Mouse (Mus musculus): ENCODE results near the gene Vdac2. TPM values are rescaled to one million over a fixed set of nuclear protein-coding genes. Genes with fewer than 3 reads are reported as not detected.

The Vdac2 gene
- polyA plus RNA-seq, 1 experiment from 2014 or later, result 355 TPM

GRCm38 (mm10) chr14:21838336-21839017, 13.4 kb downstream of the Vdac2 start:
- no peaks in the 10 kb centered on the region for H3K9me3 ChIP-seq (replicated peaks; ENCODE audit: low read length)
- no peaks in the 10 kb centered on the region for H3K27me3 ChIP-seq (ENCODE audit: insufficient read depth, low read length)
- no peak overlapping the region for H3K4me3 ChIP-seq (replicated peaks; ENCODE audit: low read depth, low read length)
- no peak overlapping the region for H3K27ac ChIP-seq
- DNase-seq (ENCODE audit: low spot score), result no peak
- H3K9ac ChIP-seq (ENCODE audit: low read depth, low read length), result no peak overlapping the region
- ATAC-seq (replicated peaks; ENCODE audit: low FRiP score, low read depth), result no peak
- H3K4me2 ChIP-seq (ENCODE audit: low read length), result no peak overlapping the region
- TF ChIP-seq CTCF (IDR thresholded peaks at IDR 0.05; ENCODE audit: low read depth), result no peak
- WGBS, result 60% methylated on average over 8 of the region's 8 CpGs
- 0 out of 2 replicates have a peak, but pooled peaks cover 2% of the 10 kb centered on the region for H3K4me1 ChIP-seq (replicated peaks; ENCODE audit: insufficient read depth, low read length)
- peaks cover 65% of the 10 kb centered on the region for H3K36me3 ChIP-seq (ENCODE audit: insufficient read depth, low read length)

- H3K4me1 ChIP-seq (replicated peaks; ENCODE audit: insufficient read depth, low read length), result 0 out of 2 replicates have a peak, but pooled peaks cover 1% of the 10 kb centered on the region
- 92% methylated on average over 5 of the region's 5 CpGs for WGBS
- no peaks in the 10 kb centered on the region for H3K27me3 ChIP-seq (ENCODE audit: insufficient read depth, low read length)
- TF ChIP-seq CTCF (IDR thresholded peaks at IDR 0.05; ENCODE audit: low read depth), result peak; percentile 48
- ATAC-seq (replicated peaks; ENCODE audit: low FRiP score, low read depth), result no peak
- peaks cover 77% of the 10 kb centered on the region for H3K36me3 ChIP-seq (ENCODE audit: insufficient read depth, low read length)
- H3K9ac ChIP-seq (ENCODE audit: low read depth, low read length), result no peak overlapping the region
- no peak overlapping the region for H3K4me3 ChIP-seq (replicated peaks; ENCODE audit: low read depth, low read length)
- no peaks in the 10 kb centered on the region for H3K9me3 ChIP-seq (replicated peaks; ENCODE audit: low read length)
- H3K27ac ChIP-seq, result no peak overlapping the region
- no peak for DNase-seq (ENCODE audit: low spot score)
- no peak overlapping the region for H3K4me2 ChIP-seq (ENCODE audit: low read length)
These were observed 17.0 kb downstream of the Vdac2 start for GRCm38 (mm10) chr14:21841819-21842592.

GRCm38 (mm10) chr14:21843263-21843662, 18.2 kb downstream of the Vdac2 start:
- 72% methylated on average over 6 of the region's 6 CpGs for WGBS
- H3K27me3 ChIP-seq (ENCODE audit: insufficient read depth, low read length), result no peaks in the 10 kb centered on the region
- H3K4me2 ChIP-seq (ENCODE audit: low read length), result no peak overlapping the region
- H3K4me1 ChIP-seq (replicated peaks; ENCODE audit: insufficient read depth, low read length), result peaks cover 11% of the 10 kb centered on the region; the same call in 1 of the 2 replicates
- H3K4me3 ChIP-seq (replicated peaks; ENCODE audit: low read depth, low read length), result no peak overlapping the region
- no peak overlapping the region for H3K27ac ChIP-seq
- DNase-seq (ENCODE audit: low spot score), result no peak
- no peak for TF ChIP-seq CTCF (IDR thresholded peaks at IDR 0.05; ENCODE audit: low read depth)
- no peak overlapping the region for H3K9ac ChIP-seq (ENCODE audit: low read depth, low read length)
- no peak for ATAC-seq (replicated peaks; ENCODE audit: low FRiP score, low read depth)
- no peaks in the 10 kb centered on the region for H3K9me3 ChIP-seq (replicated peaks; ENCODE audit: low read length)
- H3K36me3 ChIP-seq (ENCODE audit: insufficient read depth, low read length), result peaks cover 65% of the 10 kb centered on the region

- H3K36me3 ChIP-seq (ENCODE audit: insufficient read depth, low read length), result peaks cover 39% of the 10 kb centered on the region
- 22% methylated on average over 10 of the region's 10 CpGs for WGBS
These were observed 21.9 kb downstream of the Vdac2 start for GRCm38 (mm10) chr14:21846827-21847380.

GRCm38 (mm10) chr14:21847381-21848165, 22.5 kb downstream of the Vdac2 start:
- peak; percentile 1; the same call in 1 of the 2 replicates for TF ChIP-seq CTCF (IDR thresholded peaks at IDR 0.05; ENCODE audit: low read depth)
- H3K4me3 ChIP-seq (replicated peaks; ENCODE audit: low read depth, low read length), result peak overlapping the region; percentile 52
- H3K4me2 ChIP-seq (ENCODE audit: low read length), result peak overlapping the region; percentile 99
- peak; percentile 29 for ATAC-seq (replicated peaks; ENCODE audit: low FRiP score, low read depth)
- H3K9ac ChIP-seq (ENCODE audit: low read depth, low read length), result peak overlapping the region; percentile 66
- peaks cover 33% of the 10 kb centered on the region for H3K36me3 ChIP-seq (ENCODE audit: insufficient read depth, low read length)
- peak; percentile 86 for DNase-seq (ENCODE audit: low spot score)
- H3K27ac ChIP-seq, result peak overlapping the region; percentile 71
- peaks cover 13% of the 10 kb centered on the region; the same call in 1 of the 2 replicates for H3K4me1 ChIP-seq (replicated peaks; ENCODE audit: insufficient read depth, low read length)
- WGBS, result under 1% methylated on average over 50 of the region's 50 CpGs
- H3K27me3 ChIP-seq (ENCODE audit: insufficient read depth, low read length), result no peaks in the 10 kb centered on the region
- no peaks in the 10 kb centered on the region for H3K9me3 ChIP-seq (replicated peaks; ENCODE audit: low read length)

More at GRCm38 (mm10) chr14:21846827-21847380, 21.9 kb downstream of the Vdac2 start:
- Histone ChIP-seq H3K4me2 (ENCODE audit: low read length) (peak overlapping the region; percentile 99), H3K9ac (ENCODE audit: low read depth, low read length) (0 out of 2 replicates have a peak overlapping the region, but pooled peaks have one; percentile 66), H3K27me3 (ENCODE audit: insufficient read depth, low read length) (no peaks in the 10 kb centered on the region), H3K4me1 (replicated peaks; ENCODE audit: insufficient read depth, low read length) (peaks cover 13% of the 10 kb centered on the region; the same call in 1 of the 2 replicates), H3K4me3 (replicated peaks; ENCODE audit: low read depth, low read length) (peak overlapping the region; percentile 52; the same call in 1 of the 2 replicates), H3K9me3 (replicated peaks; ENCODE audit: low read length) (no peaks in the 10 kb centered on the region), H3K27ac (peak overlapping the region; percentile 71; the same call in 1 of the 2 replicates)
- TF ChIP-seq CTCF (IDR thresholded peaks at IDR 0.05; ENCODE audit: low read depth), result no peak
- ATAC-seq (replicated peaks; ENCODE audit: low FRiP score, low read depth), result no peak
- no peak for DNase-seq (ENCODE audit: low spot score)
